Mouse (Mus musculus) R1 (cell line): ENCODE results near the gene Vpreb2.
"Not testable (repeated sequence)": the region's sequence is repeated elsewhere in the genome, so short reads cannot be mapped to it uniquely, and the experiment has no call there.

ENCODE experiments used
- DNase-seq: peaks from one replicate; pipeline ENCODE4 v3.0.0-alpha.2; 2018; ENCODE audit warnings: low read depth, low spot score

Vpreb2 gene

GRCm38 (mm10) chr16:17980128-17980527 lies at the start of gene Vpreb2:
TSS of gene Vpreb2 (plus strand) at chr16:17980428.
- DNase-seq, result no peak

GRCm38 (mm10) chr16:17931906-17932460 lies 48.2 kb upstream of the Vpreb2 start:
- no peak for DNase-seq

- DNase-seq, result no peak
Measured at GRCm38 (mm10) chr16:17933594-17934444, 46.4 kb upstream of the Vpreb2 start.

- no peak for DNase-seq
Measured at GRCm38 (mm10) chr16:17934445-17934910, 45.8 kb upstream of the Vpreb2 start.

GRCm38 (mm10) chr16:17936776-17937175 lies 43.5 kb upstream of the Vpreb2 start:
- DNase-seq, result no peak

GRCm38 (mm10) chr16:17938187-17938586 lies 42.0 kb upstream of the Vpreb2 start:
- no peak for DNase-seq

GRCm38 (mm10) chr16:17938821-17939220 lies 41.4 kb upstream of the Vpreb2 start:
- DNase-seq, result peak; percentile 70

- DNase-seq, result no peak
Measured at GRCm38 (mm10) chr16:17939255-17939751, 40.9 kb upstream of the Vpreb2 start.

GRCm38 (mm10) chr16:17943466-17943865 lies 36.8 kb upstream of the Vpreb2 start:
- no peak for DNase-seq

- no peak for DNase-seq
Measured at GRCm38 (mm10) chr16:17945081-17945831, 35.0 kb upstream of the Vpreb2 start.

GRCm38 (mm10) chr16:17949421-17949877 lies 30.8 kb upstream of the Vpreb2 start:
- no peak for DNase-seq

- DNase-seq, result no peak
Measured at GRCm38 (mm10) chr16:17950068-17950467, 30.2 kb upstream of the Vpreb2 start.

GRCm38 (mm10) chr16:17951618-17952017 lies 28.6 kb upstream of the Vpreb2 start:
- no peak for DNase-seq

GRCm38 (mm10) chr16:17956052-17956638 lies 24.1 kb upstream of the Vpreb2 start:
- not testable (repeated sequence) for DNase-seq

- DNase-seq, result no peak
Measured at GRCm38 (mm10) chr16:17962091-17962490, 18.1 kb upstream of the Vpreb2 start.

GRCm38 (mm10) chr16:17971853-17972252 lies 8.4 kb upstream of the Vpreb2 start:
- DNase-seq, result no peak

- peak; percentile 35 for DNase-seq
Measured at GRCm38 (mm10) chr16:17977840-17978239, 2.4 kb upstream of the Vpreb2 start.

- DNase-seq, result no peak
Measured at GRCm38 (mm10) chr16:17983201-17983600, 3.0 kb downstream of the Vpreb2 start.

GRCm38 (mm10) chr16:17984231-17984630 lies 4.0 kb downstream of the Vpreb2 start:
- DNase-seq, result no peak

- no peak for DNase-seq
Measured at GRCm38 (mm10) chr16:17985078-17985477, 4.8 kb downstream of the Vpreb2 start.

GRCm38 (mm10) chr16:17986456-17987132 lies 6.4 kb downstream of the Vpreb2 start:
- DNase-seq, result peak; percentile 77
